Mouse (Mus musculus) liver, adult 2 months (tissue): ENCODE measurements around the gene Gmfb.

Experiments used
- CTCF ChIP-seq: fragments of 200-500 bp; IDR thresholded peaks from 2 replicates; pipeline ENCODE4 v1.5.1; 2011; ENCODE audit warnings: low read depth, low read length, control low read depth
- POLR2A ChIP-seq: fragments of 200-500 bp; IDR thresholded peaks from 2 replicates; pipeline ENCODE4 v1.6.1; 2011; ENCODE audit warnings: low read length, control low read depth; ENCODE audit not compliant: insufficient read depth; ENCODE audit errors: extremely low read depth

DNA sequence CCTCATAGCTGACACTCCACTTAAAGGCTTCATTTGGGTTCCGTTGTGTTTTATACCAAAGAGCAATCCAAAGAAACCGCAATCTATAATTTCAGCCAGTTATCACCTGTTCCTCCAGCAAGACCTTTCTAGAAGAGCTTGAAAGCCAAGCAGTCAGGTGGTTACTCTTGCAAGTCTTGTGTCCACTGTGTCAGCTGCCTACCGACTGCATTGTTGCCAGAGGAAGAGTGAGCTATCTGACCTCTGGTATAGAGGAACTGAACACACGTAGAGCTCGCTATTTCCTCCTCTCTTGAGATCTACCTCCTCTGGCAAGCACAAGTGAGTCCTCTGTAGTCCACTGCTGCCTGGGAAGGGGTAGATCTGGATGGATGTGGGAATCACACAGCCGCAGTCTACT lies 60.9 kb downstream of the Gmfb start:
- no peak for TF ChIP-seq CTCF
- no peak for TF ChIP-seq POLR2A
